40 mouse cellular contexts compared by ENCODE assay signal in genomic region chr14:5855911-5856310, GRCm38 (mm10). TPM values are rescaled to one million over a fixed set of nuclear protein-coding genes. Genes with fewer than 3 reads are reported as not detected.
"Had no signal": no experiment of that assay in that cellular context is flagged by ENCODE, and none has a peak within 500 bp of the region (broad histone marks: within the 10 kb centered on the region; RNA-seq: fewer than 3 reads in every experiment).

No protein-coding gene starts in this region.

RNA-seq across cellular contexts. Expression of gene Gm8237, which starts 24.3 kb away (rescaled TPM):
- total RNA-seq: hematopoietic stem cell, adult 5-6 weeks had no signal
- polyA plus RNA-seq: heart, embryonic 10.5 days; heart, embryonic 11.5 days; heart, embryonic 12.5 days; heart, embryonic 14.5 days; hindbrain, embryonic 11.5 days; intestine, embryonic 14.5 days; intestine, embryonic 16.5 days; intestine, postnatal 0 days; kidney, embryonic 14.5 days; kidney, postnatal 0 days; large intestine, adult 2 months had no signal

RNA-seq across cellular contexts. Expression of gene Gm3424, which starts 25.8 kb away (rescaled TPM):
- total RNA-seq: heart, adult 8-10 months; heart, postnatal 10 days; heart, postnatal 14 days; heart, postnatal 25 days; heart, postnatal 36 days; hematopoietic stem cell, adult 5-6 weeks; hindbrain, postnatal 0 days; layer of hippocampus, adult 18-20 months; layer of hippocampus, adult 2 months; layer of hippocampus, adult 8-10 months; layer of hippocampus, postnatal 10 days; layer of hippocampus, postnatal 14 days; layer of hippocampus, postnatal 25 days; layer of hippocampus, postnatal 36 days; left cerebral cortex, adult 18-20 months had no signal
- polyA plus RNA-seq: heart, embryonic 10.5 days; heart, embryonic 11.5 days; heart, embryonic 12.5 days; heart, embryonic 13.5 days; heart, embryonic 14.5 days; heart, embryonic 15.5 days; heart, embryonic 16.5 days; heart, postnatal 0 days; hindbrain, embryonic 10.5 days; hindbrain, embryonic 11.5 days; hindbrain, embryonic 12.5 days; hindbrain, embryonic 13.5 days; hindbrain, embryonic 14.5 days; hindbrain, embryonic 15.5 days; hindbrain, embryonic 16.5 days; hindbrain, postnatal 0 days; inflammation-experienced regulatory T-cells, adult 6 months; intestine, embryonic 14.5 days; intestine, embryonic 15.5 days; intestine, embryonic 16.5 days; intestine, postnatal 0 days; kidney, embryonic 14.5 days; kidney, embryonic 15.5 days; kidney, embryonic 16.5 days; kidney, postnatal 0 days; large intestine, adult 2 months had no signal
